Mouse (Mus musculus): ENCODE measurements around the gene Tph1.
A peak's percentile ranks its signal among the peaks of the same experiment; 100 is the strongest.

Tph1 gene

DNA sequence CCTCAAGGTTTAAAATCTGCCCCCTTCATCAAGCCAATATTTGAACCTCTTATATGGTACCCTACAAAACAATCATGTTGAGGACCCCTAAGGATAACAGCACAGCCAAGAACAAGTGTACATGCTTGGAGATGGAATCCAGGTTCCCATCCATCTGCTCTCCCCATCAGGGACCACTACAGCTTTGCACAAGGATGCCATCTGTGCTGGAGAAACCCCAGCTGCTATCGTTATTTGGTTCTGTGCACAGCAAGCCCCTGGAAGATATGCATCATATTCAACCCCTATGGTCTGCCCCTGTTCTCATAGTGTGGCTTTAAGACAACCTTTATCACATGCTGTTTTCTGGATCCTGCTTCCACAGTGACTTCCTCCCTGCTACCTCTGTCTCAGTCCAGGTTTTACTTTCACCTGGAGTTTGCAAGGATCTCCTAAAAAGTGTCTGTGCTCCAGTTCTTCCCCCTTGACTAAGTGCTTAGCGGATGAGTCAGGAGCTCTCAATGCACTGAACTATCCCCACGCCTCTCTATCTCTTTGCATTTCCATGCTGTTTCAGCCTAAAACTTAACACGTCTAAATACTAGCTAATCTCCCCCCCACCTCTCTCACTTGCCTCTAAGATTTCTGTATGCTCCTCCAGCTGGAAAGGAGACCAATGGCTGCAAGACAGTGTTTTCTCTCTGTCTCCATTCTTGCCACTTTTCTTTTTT lies 23.8 kb downstream of the Tph1 start:
- DNase-seq, result no peak

DNA sequence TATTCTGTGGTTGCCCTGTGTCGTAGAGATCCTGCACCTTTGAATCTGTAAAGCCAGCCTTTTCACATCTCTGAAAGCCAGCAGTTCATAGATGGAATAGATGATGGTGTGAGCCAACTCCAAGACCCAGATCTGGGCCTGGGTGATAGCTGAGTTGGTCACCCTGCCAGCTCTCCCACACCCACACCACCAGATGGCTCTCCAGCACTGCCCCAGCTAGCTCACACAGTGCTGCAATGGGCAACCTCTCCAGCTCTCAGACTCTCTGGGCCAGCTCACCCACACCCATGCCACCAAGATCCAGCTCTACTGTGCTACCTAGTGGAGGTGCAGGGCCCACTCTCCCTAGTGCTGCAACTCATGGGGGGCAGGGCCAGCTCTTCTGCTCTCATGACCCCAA lies 29.2 kb downstream of the Tph1 start:
- DNase-seq, result peak; percentile 6

- DNase-seq, result no peak
Measured at GRCm38 (mm10) chr7:46640062-46640461, 32.3 kb downstream of the Tph1 start.

GRCm38 (mm10) chr7:46639692-46640031 lies 32.7 kb downstream of the Tph1 start, which contains the start of gene Sergef:
Gene Sergef (minus strand): TSS chr7:46639807.
- DNase-seq, result peak; percentile 92

DNA sequence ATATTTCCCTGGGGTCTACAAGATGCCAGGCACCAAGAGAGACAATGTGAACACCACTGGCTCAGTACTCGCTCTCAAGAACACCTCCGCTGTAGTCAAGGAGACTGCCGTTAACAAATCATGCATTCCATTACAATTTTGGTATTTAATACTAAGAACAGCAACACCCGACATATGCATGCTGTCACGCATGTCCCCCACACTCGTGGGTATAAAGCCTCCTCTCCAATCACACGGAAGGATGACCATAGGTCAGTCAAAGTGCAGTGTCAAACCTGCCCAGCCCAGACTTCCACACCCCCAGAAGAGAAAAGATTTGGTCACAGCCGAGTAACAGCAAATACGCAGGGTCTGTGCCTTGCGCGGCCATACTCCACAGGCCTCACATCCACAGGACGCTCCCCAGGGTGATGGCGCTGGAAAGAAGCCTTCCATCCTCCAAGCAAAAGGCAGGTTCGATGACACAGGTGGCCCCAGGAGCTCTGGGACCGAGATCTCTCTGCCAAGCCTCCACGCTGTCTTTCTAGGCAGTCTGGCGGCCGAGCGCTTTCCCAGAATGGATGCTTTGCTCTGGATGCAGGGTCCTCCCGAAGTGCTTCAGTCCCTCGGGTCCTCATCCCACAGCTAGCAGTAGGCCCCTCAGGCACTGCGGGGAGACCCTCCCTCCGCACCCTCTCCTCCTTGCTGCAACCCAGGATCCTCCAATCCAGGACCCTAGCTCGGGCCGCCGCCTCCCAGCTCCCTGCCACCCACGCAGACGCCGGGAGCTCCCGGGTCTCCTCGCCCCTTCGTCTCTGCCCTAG lies 33.2 kb downstream of the Tph1 start:
- DNase-seq, result no peak

GRCm38 (mm10) chr7:46628375-46628975 lies 43.9 kb downstream of the Tph1 start:
- DNase-seq, result no peak

DNA sequence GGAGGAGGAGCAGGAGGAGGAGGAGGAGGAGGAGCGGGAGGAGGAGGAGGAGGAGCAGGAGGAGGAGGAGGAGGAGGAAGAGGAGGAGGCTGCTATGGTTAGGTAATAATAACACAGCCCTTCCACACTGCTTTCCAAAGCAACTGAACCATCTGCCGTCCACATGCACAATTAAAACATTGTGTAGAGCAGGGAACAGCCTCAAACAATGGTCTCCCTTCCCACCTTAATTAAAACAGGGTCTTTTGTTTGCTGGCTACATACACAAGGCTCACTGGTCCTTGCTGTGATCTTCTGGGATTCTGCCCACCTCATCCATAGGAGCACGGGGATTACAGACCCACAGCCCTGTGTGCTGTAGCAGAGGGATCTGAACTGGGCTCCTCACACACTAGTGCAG lies 48.4 kb downstream of the Tph1 start:
- no peak for DNase-seq

GRCm38 (mm10) chr7:46618416-46619110 lies 53.8 kb downstream of the Tph1 start:
- no peak for DNase-seq

GRCm38 (mm10) chr7:46616429-46617005 lies 55.8 kb downstream of the Tph1 start:
- peak; percentile 13 for DNase-seq

GRCm38 (mm10) chr7:46615256-46615977 lies 56.9 kb downstream of the Tph1 start:
- peak; percentile 73 for DNase-seq

GRCm38 (mm10) chr7:46614263-46614662 lies 58.1 kb downstream of the Tph1 start:
- DNase-seq, result peak; percentile 11

DNA sequence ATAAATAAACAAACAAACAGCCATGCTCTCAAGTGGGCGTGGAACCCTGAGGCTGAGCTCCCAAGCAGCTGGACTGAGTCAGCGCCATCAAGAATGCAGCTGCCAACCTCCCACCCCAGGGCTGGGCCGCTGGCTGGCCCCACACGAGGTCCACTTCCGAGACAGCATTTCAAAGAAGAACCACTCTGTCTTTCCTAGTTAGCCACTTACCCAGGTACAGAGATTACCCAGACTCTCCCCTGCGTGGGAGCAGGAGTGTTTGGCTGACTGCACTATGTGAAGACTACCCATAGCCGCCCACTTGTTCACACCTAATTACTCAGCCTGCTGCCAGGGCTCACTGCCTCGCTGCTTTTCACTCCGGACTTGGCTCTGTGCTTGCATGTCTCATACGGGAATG lies 59.2 kb downstream of the Tph1 start:
- DNase-seq, result peak; percentile 21

GRCm38 (mm10) chr7:46612421-46612937 lies 59.9 kb downstream of the Tph1 start:
- DNase-seq, result no peak

DNA sequence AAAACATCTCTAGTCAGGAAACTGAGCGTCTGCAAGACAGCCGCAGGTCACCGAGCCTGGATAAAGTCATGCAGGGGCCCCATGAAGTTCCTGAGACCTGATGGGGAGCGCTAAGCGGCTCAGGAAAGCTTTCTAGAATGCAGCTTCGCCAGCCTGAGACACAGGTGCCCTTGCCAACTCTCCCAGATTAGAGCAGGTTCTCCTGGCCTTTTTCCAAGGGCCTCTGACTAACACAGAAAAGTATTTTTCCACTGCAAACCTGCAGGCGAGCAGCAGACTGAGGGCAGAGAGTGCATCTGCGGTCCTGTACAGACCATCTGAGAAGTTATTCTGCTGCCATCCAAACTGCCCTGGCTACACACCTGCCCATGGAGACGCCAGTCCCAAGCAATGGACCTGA lies 60.4 kb downstream of the Tph1 start:
- DNase-seq, result peak; percentile 59

- DNase-seq, result no peak
Measured at GRCm38 (mm10) chr7:46609317-46609716, 63.0 kb downstream of the Tph1 start.

GRCm38 (mm10) chr7:46607428-46608055 lies 64.8 kb downstream of the Tph1 start:
- peak; percentile 45 for DNase-seq

DNA sequence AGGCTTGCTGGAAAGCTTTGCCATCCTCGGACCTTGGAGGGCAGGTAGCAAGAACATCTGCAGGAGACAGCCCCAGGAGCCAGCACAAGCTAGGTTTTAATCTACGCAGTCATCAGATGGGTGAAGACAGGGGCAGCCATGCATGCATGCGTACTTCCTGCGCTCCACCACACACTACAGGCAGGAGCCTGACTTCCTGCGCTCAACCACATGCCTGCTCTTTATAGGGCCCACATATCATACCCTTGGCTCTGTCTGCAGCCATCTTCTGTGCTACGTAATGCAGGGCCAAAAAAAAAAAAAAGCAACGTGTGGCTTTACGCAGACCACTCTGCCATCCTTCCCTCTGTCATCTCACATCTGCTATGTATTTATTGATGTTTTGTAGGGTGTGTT lies 65.3 kb downstream of the Tph1 start:
- no peak for DNase-seq

GRCm38 (mm10) chr7:46606391-46607030 lies 65.8 kb downstream of the Tph1 start:
- DNase-seq, result peak; percentile 77

GRCm38 (mm10) chr7:46603051-46603450 lies 69.3 kb downstream of the Tph1 start:
- no peak for DNase-seq

DNA sequence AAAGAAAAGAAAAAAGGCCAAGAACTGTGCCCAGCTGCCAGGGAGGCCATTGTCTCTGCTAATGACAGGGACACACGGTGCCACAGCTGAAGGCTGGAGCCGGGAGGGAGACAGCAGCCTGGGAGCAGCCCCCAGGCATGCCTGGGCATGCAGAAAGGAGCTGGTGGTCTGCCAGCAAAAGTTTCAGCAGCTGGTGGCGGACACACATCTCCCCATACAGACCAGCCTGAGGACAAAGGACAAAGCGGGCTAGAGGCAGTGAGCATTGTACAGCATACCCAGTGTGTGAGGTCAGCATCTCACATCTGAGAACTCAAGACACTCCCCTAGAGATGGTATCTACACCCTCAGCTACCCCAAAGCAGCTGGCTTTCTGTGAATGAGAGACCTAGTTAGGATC lies 70.3 kb downstream of the Tph1 start:
- DNase-seq, result no peak

DNA sequence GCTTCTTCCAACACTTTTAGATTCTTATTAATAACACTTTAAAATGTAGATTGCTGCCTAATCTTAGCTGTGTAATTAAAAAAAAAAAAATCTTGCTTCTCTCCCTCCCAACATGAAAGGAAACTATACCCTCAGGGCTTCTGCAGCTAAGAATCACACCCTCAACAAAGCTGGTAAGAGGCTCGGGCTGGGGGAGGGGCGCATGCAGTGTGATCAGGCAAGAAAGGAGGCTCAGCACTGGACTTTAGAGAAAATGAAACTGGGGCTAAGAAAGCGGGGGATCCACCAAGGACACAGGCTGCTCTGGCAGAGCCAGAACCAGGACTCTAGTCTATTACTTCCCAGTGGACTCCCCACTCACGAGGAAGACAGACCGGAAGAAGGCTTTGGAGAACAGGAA lies 71.2 kb downstream of the Tph1 start:
- DNase-seq, result no peak

Data from kidney, adult 18-20 months (tissue).